Mouse (Mus musculus): ENCODE results near the gene Sec16b.

DNA sequence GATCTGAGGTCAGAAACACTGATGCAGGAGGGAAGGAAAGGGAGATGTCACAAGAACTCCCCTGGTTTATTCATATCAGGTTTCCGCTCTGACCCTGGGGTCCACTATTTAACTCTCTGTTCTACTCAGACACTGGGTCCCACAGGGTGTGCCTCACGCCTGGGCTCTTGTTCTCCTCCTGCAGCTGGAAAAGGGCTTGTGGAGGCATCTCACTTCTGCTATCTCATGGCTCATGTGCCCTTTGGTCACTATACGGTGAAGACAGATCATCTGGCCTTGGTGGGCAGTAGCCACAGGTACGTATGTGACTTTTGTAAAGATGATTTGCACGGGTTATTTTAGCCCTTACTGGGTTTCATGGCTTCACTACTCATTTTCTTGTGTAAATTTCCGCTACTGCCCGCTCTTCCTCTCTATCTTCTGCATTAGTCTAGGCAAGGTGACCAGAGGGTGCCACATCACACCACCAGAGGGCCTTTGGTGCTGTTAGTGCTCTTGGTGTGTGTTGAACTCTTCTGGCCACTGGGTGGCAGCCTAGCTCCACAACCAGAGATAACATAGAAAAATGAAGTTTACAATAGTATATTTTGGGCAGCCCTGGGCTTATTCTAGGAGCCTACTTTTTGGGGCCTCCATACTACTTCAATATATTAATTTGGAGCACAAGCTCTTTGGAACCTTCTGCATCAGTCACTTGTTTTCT is 46.4 kb downstream of the Sec16b start:
- TF ChIP-seq EP300 (IDR thresholded peaks at IDR 0.05; ENCODE audit: low read depth) (no peak), CTCF (IDR thresholded peaks at IDR 0.05; ENCODE audit: low read depth) (peak; percentile 88)
